Mouse (Mus musculus): ENCODE measurements around the gene Far1. TPM values are rescaled to one million over a fixed set of nuclear protein-coding genes. Genes with fewer than 3 reads are reported as not detected.

The Far1 gene
- total and polyA plus RNA-seq, 3 experiments: 26.4 to 34.2 TPM; not detected in 1

- Histone ChIP-seq H3K27ac (ENCODE audit: control insufficient read depth, low read depth, low read length) (no peak overlapping the region), H3K9ac (ENCODE audit: control insufficient read depth, low read depth, low read length, poor library complexity, severe bottlenecking) (no peak overlapping the region), H3K4me3 (ENCODE audit: control insufficient read depth in 1 of 2, insufficient read depth in 1 of 2, low read depth in 2 of 2, low read length in 2 of 2) (no peak overlapping the region), H3K4me1 (ENCODE audit: control insufficient read depth in 1 of 2, insufficient read depth in 2 of 2, low read length in 2 of 2) (no peaks in the 10 kb centered on the region), H3K27me3 (ENCODE audit: control insufficient read depth in 1 of 2, insufficient read depth in 2 of 2, low read length in 2 of 2) (no peaks in the 10 kb centered on the region), H3K36me3 (ENCODE audit: control insufficient read depth in 1 of 2, insufficient read depth in 2 of 2, low read length in 2 of 2) (peaks cover 0 to 15% of the 10 kb centered on the region in 2 experiments; a peak in 2 of 4 replicates), H3K9me3 (replicated peaks; ENCODE audit: insufficient read depth, low read length) (no peaks in the 10 kb centered on the region), H3K79me2 (ENCODE audit: control insufficient read depth, insufficient read depth, low read length, poor library complexity) (no peaks in the 10 kb centered on the region)
- no peak for DNase-seq (ENCODE audit: low read depth, low spot score)
- no peak for TF ChIP-seq NELFE (IDR thresholded peaks at IDR 0.05; ENCODE audit: low read depth, low read length)
- TF ChIP-seq TAL1 (IDR thresholded peaks at IDR 0.05; ENCODE audit: low read length): no peak
- peak; percentile 93 for TF ChIP-seq RCOR1 (IDR thresholded peaks at IDR 0.05; ENCODE audit: low read depth, low read length)
- no peak for TF ChIP-seq MYB (IDR thresholded peaks at IDR 0.05; ENCODE audit: low read depth, low read length)
- no peak for TF ChIP-seq TCF12 (IDR thresholded peaks at IDR 0.05; ENCODE audit: low read depth, low read length)
- TF ChIP-seq EP300 (IDR thresholded peaks at IDR 0.05; ENCODE audit: low read depth in 1 of 2, low read length in 2 of 2): no peak
- TF ChIP-seq ZKSCAN1 (IDR thresholded peaks at IDR 0.05; ENCODE audit: low read depth, low read length): no peak
- TF ChIP-seq SMC3 (IDR thresholded peaks at IDR 0.05; ENCODE audit: low read depth, low read length): no peak
- TF ChIP-seq MAX (IDR thresholded peaks at IDR 0.05; ENCODE audit: low read length): no peak
These were observed 59.1 kb downstream of the Far1 start for GRCm38 (mm10) chr7:113572741-113573140.

- Histone ChIP-seq H3K36me3 (ENCODE audit: control insufficient read depth in 1 of 2, insufficient read depth in 2 of 2, low read length in 2 of 2) (no peaks in the 10 kb centered on the region), H3K4me1 (ENCODE audit: control insufficient read depth in 1 of 2, insufficient read depth in 2 of 2, low read length in 2 of 2) (no peaks in the 10 kb centered on the region), H3K27me3 (ENCODE audit: control insufficient read depth in 1 of 2, insufficient read depth in 2 of 2, low read length in 2 of 2) (no peaks in the 10 kb centered on the region), H3K27ac (ENCODE audit: control insufficient read depth, low read depth, low read length) (no peak overlapping the region), H3K4me3 (ENCODE audit: control insufficient read depth in 1 of 2, insufficient read depth in 1 of 2, low read depth in 2 of 2, low read length in 2 of 2) (no peak overlapping the region), H3K79me2 (ENCODE audit: control insufficient read depth, insufficient read depth, low read length, poor library complexity) (no peaks in the 10 kb centered on the region), H3K9me3 (replicated peaks; ENCODE audit: insufficient read depth, low read length) (no peaks in the 10 kb centered on the region), H3K9ac (ENCODE audit: control insufficient read depth, low read depth, low read length, poor library complexity, severe bottlenecking) (no peak overlapping the region)
- no peak for DNase-seq (ENCODE audit: low read depth, low spot score)
- no peak for TF ChIP-seq ZNF384 (IDR thresholded peaks at IDR 0.05; ENCODE audit: low read depth, low read length)
- TF ChIP-seq GABPA (IDR thresholded peaks at IDR 0.05; ENCODE audit: low read depth, low read length): no peak
- no peak for TF ChIP-seq UBTF (IDR thresholded peaks at IDR 0.05; ENCODE audit: borderline replicate concordance, insufficient read depth, low read depth, low read length)
- no peak for TF ChIP-seq ELF1 (IDR thresholded peaks at IDR 0.05; ENCODE audit: low read depth, low read length)
- TF ChIP-seq CTCF (IDR thresholded peaks at IDR 0.05 in 2 of 3, conservative IDR thresholded peaks at IDR 0.05 in 1 of 3; ENCODE audit: control insufficient read depth in 1 of 3, insufficient read depth in 1 of 3, low read depth in 2 of 3, low read length in 3 of 3, poor library complexity in 1 of 3, severe bottlenecking in 1 of 3): no peak
- no peak for TF ChIP-seq SIN3A (IDR thresholded peaks at IDR 0.05; ENCODE audit: low read length)
- TF ChIP-seq POLR2AphosphoS5 (IDR thresholded peaks at IDR 0.05; ENCODE audit: borderline replicate concordance, low read depth, low read length): no peak
- no peak for TF ChIP-seq MXI1 (IDR thresholded peaks at IDR 0.05; ENCODE audit: low read depth, low read length)
- TF ChIP-seq MAX (IDR thresholded peaks at IDR 0.05; ENCODE audit: low read length): no peak
- no peak for TF ChIP-seq BHLHE40 (IDR thresholded peaks at IDR 0.05; ENCODE audit: borderline replicate concordance, low read depth, low read length)
- TF ChIP-seq ZMIZ1 (IDR thresholded peaks at IDR 0.05; ENCODE audit: low read depth, low read length): no peak
- no peak for TF ChIP-seq ZKSCAN1 (IDR thresholded peaks at IDR 0.05; ENCODE audit: low read depth, low read length)
- no peak for TF ChIP-seq USF1 (IDR thresholded peaks at IDR 0.05; ENCODE audit: low read depth, low read length)
- no peak for TF ChIP-seq MAFK (IDR thresholded peaks at IDR 0.05; ENCODE audit: borderline replicate concordance, low read depth, low read length)
- no peak for TF ChIP-seq POLR2AphosphoS2 (IDR thresholded peaks at IDR 0.05; ENCODE audit: low read length)
- TF ChIP-seq USF2 (IDR thresholded peaks at IDR 0.05; ENCODE audit: borderline replicate concordance in 1 of 2, insufficient read depth in 1 of 2, low read depth in 1 of 2, low read length in 2 of 2): no peak
These were observed 68.5 kb downstream of the Far1 start for GRCm38 (mm10) chr7:113582111-113582510.
